Mouse (Mus musculus) E14TG2a.4 (cell line): ENCODE measurements around the gene Myod1.

ENCODE experiments used
- H3K27me3 ChIP-seq: 2 replicates; pipeline ENCODE4 v1.6.1; 2014; ENCODE audit warnings: low read length, control low read depth; ENCODE audit not compliant: insufficient read depth
- H3K36me3 ChIP-seq: 2 replicates; pipeline ENCODE4 v1.6.1; 2014; ENCODE audit warnings: low read length, control low read depth; ENCODE audit not compliant: insufficient read depth
- H3K4me1 ChIP-seq: replicated peaks from 2 replicates; pipeline ENCODE4 v1.6.1; 2014; ENCODE audit warnings: low read depth, low read length, control low read depth
- H3K4me3 ChIP-seq: replicated peaks from 2 replicates; pipeline ENCODE4 v1.5.1; 2014; ENCODE audit warnings: mild to moderate bottlenecking, low read length
- H3K9me3 ChIP-seq: 2 replicates; pipeline ENCODE4 v1.6.1; 2014; ENCODE audit warnings: low read length, control low read depth
- CTCF ChIP-seq: conservative IDR thresholded peaks from 2 replicates; pipeline ENCODE4 v1.5.1; 2014; ENCODE audit warnings: low read length
- NANOG ChIP-seq: IDR thresholded peaks from 2 replicates; pipeline ENCODE4 v1.6.1; 2014; ENCODE audit warnings: borderline replicate concordance, low read length, mixed read lengths
- POU5F1 ChIP-seq: IDR thresholded peaks from 2 replicates; pipeline ENCODE4 v1.6.1; 2014; ENCODE audit warnings: low read length, borderline replicate concordance

Myod1 gene

DNA sequence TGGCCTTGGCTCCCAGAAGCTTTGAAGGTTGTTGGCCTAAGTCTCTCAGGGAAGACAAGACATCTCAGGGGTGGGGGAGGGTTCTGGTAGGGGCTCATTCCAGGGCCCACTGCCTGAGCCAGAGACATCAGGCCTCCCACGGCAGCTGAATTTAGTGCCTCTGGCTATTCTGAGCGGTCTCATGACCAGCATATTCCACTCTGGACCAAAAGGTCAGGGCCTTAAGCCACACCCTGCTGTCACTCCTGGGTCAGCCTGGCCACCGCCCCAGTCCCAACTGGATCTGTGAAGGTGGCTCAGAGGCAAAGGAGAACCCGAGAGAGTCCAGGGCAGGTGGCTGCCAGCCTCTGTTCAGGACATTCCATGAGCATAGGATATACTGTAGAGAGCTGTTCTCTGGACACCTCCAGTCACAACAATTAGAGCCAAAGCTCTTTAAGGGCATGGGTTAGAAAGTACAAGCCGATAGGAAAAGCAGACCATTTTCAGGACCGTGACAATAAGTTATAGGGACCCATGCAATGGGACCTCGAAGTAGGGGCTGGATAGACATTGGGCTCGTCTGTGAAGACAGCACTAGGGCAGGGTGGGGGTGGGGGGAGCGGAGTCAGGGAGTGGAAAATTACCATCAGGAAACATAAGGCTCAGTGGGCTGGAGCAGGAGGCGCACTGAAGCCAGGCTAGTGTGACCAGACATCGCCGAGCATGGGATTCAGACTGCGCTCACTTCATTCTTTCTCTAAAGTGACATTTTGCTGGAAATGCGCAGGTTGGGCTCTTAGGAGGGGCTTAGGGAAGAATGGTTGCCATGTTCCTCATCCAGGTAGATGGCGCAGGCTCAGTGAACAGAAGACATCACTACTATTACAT is 27.6 kb downstream of the Myod1 start:
- H3K36me3 ChIP-seq, result no peaks in the 10 kb centered on the region
- H3K4me3 ChIP-seq, result no peak overlapping the region
- H3K27me3 ChIP-seq, result peaks cover 43% of the 10 kb centered on the region
- TF ChIP-seq NANOG (no peak), CTCF (no peak), POU5F1 (no peak)
- H3K4me1 ChIP-seq, result peaks cover 6% of the 10 kb centered on the region; the same call in 1 of the 2 replicates
- no peaks in the 10 kb centered on the region for H3K9me3 ChIP-seq

DNA sequence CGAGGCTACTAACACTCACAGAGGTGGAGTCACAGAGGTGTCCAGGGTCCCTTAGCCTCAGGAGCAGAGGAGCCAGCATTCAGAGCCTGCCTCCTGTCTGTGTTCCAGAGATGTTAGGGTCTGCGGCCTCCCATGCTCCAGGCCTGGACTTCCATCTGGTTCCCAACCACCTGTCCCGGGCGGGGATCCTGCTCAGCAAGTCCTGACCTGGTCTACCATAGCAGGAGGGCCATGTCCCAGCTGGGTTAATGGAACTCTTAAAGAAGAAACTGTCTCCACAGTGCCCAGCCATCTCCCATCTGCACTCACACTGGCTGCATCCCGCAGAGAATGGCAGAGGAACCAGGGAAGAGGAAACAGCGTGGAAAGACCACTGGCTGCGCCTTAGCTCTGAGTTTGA is 28.5 kb downstream of the Myod1 start:
- no peaks in the 10 kb centered on the region for H3K36me3 ChIP-seq

DNA sequence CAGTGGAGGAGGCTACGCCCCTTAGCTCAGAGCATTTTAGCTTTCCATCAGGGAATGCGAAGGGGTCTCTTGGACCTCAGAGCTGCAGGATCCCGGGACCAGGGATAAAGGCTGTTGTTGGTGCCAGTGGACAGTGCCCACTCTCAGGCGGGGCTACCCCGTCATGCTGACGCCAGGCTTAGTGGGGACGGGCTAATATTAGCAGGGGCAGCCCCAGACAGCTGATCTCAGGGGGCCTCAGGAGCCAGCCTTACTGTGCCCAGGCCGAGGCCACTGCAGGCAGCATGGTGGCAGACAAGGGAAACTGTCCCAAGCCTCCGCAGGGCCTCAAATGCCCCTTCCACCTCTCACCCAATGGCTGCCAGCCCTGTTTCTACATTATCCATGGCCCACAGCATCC is 32.3 kb downstream of the Myod1 start:
- Histone ChIP-seq H3K36me3 (no peaks in the 10 kb centered on the region), H3K9me3 (no peaks in the 10 kb centered on the region), H3K27me3 (peaks cover 20% of the 10 kb centered on the region; the same call in 1 of the 2 replicates), H3K4me3 (no peak overlapping the region), H3K4me1 (peaks cover 2% of the 10 kb centered on the region; the same call in 1 of the 2 replicates)
- TF ChIP-seq POU5F1, result no peak
- no peak for TF ChIP-seq NANOG
- TF ChIP-seq CTCF, result no peak

More for the DNA sequence above, 28.5 kb downstream of the Myod1 start:
- Histone ChIP-seq H3K4me1 (peaks cover 6% of the 10 kb centered on the region; the same call in 1 of the 2 replicates), H3K27me3 (peaks cover 34% of the 10 kb centered on the region), H3K9me3 (no peaks in the 10 kb centered on the region), H3K4me3 (no peak overlapping the region)
- TF ChIP-seq POU5F1 (no peak), NANOG (no peak), CTCF (no peak)

DNA sequence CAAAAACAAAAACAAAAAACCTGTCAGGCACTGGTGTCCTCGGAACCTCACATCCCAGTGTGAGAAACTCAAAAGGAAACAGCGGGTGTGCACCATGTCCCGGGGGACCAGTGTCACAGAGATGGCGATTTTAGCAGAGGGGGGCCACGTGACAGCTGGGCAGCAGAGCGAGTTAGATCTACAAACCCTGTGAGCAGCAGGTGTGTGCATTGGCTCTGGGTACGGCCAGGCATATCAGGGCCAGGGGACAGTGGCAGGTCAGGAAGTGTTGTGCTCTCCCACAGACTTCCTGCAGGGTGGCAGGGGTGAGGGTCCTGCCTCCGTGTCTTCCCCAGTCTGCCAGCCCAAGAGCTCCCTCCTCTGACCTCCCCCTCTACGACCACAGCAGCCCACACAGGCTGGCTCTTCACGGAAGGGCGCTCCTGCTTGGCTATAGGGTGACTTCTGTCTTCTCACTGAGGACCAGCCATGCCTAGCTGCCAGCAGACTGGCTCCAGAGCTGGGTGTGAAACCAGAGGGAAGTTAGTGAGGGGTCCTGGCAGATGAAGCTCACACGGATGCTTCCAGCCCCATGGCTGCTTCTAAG is 33.0 kb downstream of the Myod1 start:
- Histone ChIP-seq H3K4me3 (no peak overlapping the region), H3K27me3 (peaks cover 21% of the 10 kb centered on the region), H3K9me3 (no peaks in the 10 kb centered on the region), H3K4me1 (no peaks in the 10 kb centered on the region; the same call in 1 of the 2 replicates), H3K36me3 (no peaks in the 10 kb centered on the region)
- no peak for TF ChIP-seq POU5F1
- no peak for TF ChIP-seq NANOG
- no peak for TF ChIP-seq CTCF

DNA sequence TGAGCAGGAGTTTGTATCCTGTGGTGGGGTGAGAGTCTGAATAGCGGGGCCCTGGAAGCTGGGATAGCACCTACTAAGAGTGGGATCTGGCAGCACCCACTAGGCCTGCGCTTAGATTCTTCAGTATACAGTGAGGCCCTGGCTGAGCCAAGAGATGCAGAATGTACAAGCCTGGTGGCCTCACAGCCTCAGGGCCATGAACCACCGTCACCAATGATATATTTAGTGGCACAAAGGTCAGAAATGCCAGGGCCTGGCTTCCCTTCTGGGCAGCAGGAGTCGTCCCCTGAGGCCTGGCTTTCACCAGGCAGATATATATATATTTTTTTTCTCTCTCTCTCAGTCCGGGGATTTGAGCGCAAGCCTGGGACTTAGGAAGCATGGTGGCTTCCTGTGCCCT is 34.5 kb downstream of the Myod1 start:
- TF ChIP-seq POU5F1 (no peak), CTCF (no peak), NANOG (no peak)
- Histone ChIP-seq H3K4me3 (no peak overlapping the region), H3K27me3 (peaks cover 25% of the 10 kb centered on the region), H3K36me3 (no peaks in the 10 kb centered on the region), H3K9me3 (no peaks in the 10 kb centered on the region), H3K4me1 (no peaks in the 10 kb centered on the region)

DNA sequence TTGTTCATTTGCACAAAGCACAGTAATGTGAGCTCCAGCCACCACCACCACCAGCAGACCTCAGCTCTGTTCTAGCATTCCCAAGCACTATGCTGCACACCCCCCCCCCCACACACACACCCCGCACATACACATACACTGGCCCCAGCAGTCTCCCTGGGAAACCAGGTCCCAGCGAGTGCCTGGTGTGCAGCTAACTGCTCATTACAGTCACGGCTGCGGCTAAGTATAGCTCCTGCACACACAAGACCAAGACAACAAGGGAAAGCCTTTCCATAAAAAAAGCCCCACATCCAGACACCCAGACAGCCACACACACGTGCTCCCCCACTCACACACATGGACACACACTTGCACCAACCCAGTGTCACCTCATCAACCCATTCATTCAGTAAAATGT is 36.5 kb downstream of the Myod1 start:
- no peaks in the 10 kb centered on the region for H3K4me1 ChIP-seq
- peaks cover 15% of the 10 kb centered on the region for H3K27me3 ChIP-seq
- H3K9me3 ChIP-seq, result no peaks in the 10 kb centered on the region
- TF ChIP-seq NANOG, result no peak
- no peak for TF ChIP-seq POU5F1
- TF ChIP-seq CTCF, result no peak
- no peaks in the 10 kb centered on the region for H3K36me3 ChIP-seq
- no peak overlapping the region for H3K4me3 ChIP-seq

DNA sequence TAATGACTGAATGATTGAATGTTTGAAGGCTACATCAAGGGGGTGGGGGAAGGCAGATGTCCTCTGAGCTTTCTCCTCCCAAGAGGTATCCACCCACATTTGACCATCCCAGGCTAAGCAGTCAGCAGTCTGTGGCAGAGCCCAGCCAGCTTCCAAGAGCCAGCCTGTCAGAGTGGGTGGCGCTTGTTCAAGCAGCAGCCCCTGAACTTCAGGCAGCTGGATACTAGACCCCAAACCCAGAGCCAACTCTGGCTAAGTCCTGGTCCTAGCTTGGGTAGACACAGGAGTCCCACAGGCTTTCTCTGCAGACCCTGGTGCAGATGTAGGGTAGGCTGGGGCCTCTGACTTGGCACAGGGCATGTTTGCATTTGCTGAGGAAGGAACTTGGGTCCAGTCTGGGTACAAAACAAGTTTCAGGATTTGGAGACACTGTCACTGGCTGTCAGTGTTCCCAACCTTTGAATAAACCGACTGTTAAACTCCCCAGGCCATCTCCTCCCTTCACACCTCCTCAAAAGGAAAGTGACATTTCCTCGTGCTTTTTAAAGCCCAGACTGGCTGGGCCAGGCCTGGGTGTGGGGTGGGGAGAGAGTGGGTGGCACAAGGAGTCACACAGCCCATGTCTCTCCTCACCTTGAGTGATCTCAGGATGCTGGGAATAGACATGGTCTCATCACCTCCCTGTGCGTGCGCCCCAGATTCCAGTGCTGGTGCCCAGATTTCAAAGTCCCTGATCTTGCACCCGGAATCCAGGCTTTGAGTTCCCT is 37.9 kb downstream of the Myod1 start:
- H3K4me3 ChIP-seq, result no peak overlapping the region
- no peaks in the 10 kb centered on the region for H3K9me3 ChIP-seq
- no peaks in the 10 kb centered on the region for H3K4me1 ChIP-seq
- peaks cover 15% of the 10 kb centered on the region for H3K27me3 ChIP-seq
- H3K36me3 ChIP-seq, result no peaks in the 10 kb centered on the region
- no peak for TF ChIP-seq NANOG
- TF ChIP-seq CTCF, result no peak
- no peak for TF ChIP-seq POU5F1

DNA sequence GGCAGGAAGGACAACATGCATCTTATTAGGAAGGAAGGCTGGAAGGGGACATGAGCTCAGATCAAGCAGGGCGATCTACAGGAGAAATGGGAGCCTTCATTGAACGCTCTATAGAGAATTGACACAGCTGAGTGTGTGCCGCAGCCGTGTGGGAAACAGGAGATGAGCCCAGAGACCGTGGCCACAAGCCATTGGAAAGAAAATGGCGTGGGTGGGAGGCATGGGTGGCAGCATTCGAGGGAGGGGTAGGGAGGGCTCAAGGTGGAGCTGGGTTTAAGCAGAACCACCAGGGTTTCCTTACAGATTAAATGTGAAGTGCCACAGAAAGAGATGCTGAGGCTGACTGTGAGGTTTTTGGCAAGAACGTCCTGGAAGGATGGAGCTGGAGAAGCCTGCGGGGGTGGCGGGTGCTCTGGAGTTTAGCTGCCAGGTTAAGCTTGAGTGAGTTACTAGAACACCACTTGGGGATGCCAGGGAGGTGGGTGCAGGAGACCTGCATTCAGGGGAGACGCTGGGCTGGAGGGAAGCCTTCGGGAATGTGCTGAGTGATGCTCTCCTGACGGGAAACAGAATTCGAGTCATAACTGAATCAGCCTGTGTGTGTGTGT is 39.6 kb downstream of the Myod1 start:
- no peaks in the 10 kb centered on the region for H3K4me1 ChIP-seq
- H3K9me3 ChIP-seq, result no peaks in the 10 kb centered on the region
- peaks cover 17% of the 10 kb centered on the region for H3K27me3 ChIP-seq
- no peak overlapping the region for H3K4me3 ChIP-seq
- TF ChIP-seq CTCF, result no peak
- no peak for TF ChIP-seq POU5F1
- TF ChIP-seq NANOG, result no peak
- H3K36me3 ChIP-seq, result no peaks in the 10 kb centered on the region
